In genomic region chr13:52061881-52062280, GRCm38 (mm10) we compare ENCODE assay signal across 12 mouse cellular contexts.
DNase-seq lines count a peak whose midpoint lies in the region; ATAC-seq and TF ChIP-seq lines count a peak whose summit lies in the region.
"Had no signal": no experiment of that assay in that cellular context is flagged by ENCODE, and none has a peak within 500 bp of the region (broad histone marks: within the 10 kb centered on the region; RNA-seq: fewer than 3 reads in every experiment).

No protein-coding gene starts in this region.

- no peak for TF ChIP-seq EP300 in liver, postnatal 0 days (IDR thresholded peaks at IDR 0.05; ENCODE audit: low read depth)

- ATAC-seq in common myeloid progenitor, adult 5-6 weeks (replicated peaks; ENCODE audit: low read depth, poor library complexity, severe bottlenecking), result peak; percentile 81
- peak; percentile 51 for ATAC-seq in liver, postnatal 0 days

- DNase-seq in thymus, postnatal 4 days, result peak; percentile 29
- DNase-seq in thymus, postnatal 14 days, result no peak
- peak; percentile 36 for DNase-seq in liver, postnatal 0 days
- DNase-seq in gastrocnemius, adult 18-20 months (ENCODE audit: low spot score), result no peak
- DNase-seq in spleen, postnatal 10 days (ENCODE audit: low spot score in 2 of 2), result no peak
- no peak for DNase-seq in urinary bladder, adult 18-20 months (ENCODE audit: low spot score in 2 of 2)
- no peak for DNase-seq in adrenal gland, adult 2 months
- DNase-seq: embryo, embryonic 11 days; spleen, adult 18-20 months had no signal

- peak overlapping the region; percentile 44; the same call in 1 of the 2 replicates for H3K27ac ChIP-seq in liver, postnatal 0 days (ENCODE audit: low read depth)
- H3K27ac ChIP-seq: heart, embryonic 13.5 days; neural tube, embryonic 15.5 days had no signal

- 47% methylated on average over 4 of the region's 4 CpGs for WGBS in liver, postnatal 0 days (ENCODE audit: insufficient replicate concordance)

- H3K4me2 ChIP-seq in liver, postnatal 0 days (ENCODE audit: low read depth, low read length), result no peak overlapping the region
- H3K4me2 ChIP-seq: heart, embryonic 13.5 days; neural tube, embryonic 15.5 days had no signal

- H3K36me3 ChIP-seq in liver, postnatal 0 days (replicated peaks; ENCODE audit: insufficient read depth, low read length), result no peaks in the 10 kb centered on the region
- H3K36me3 ChIP-seq: heart, embryonic 13.5 days; neural tube, embryonic 15.5 days had no signal

- no peaks in the 10 kb centered on the region for H3K9me3 ChIP-seq in liver, postnatal 0 days (ENCODE audit: low read length)
- H3K9me3 ChIP-seq: heart, embryonic 13.5 days; neural tube, embryonic 15.5 days had no signal

- no peaks in the 10 kb centered on the region for H3K27me3 ChIP-seq in liver, postnatal 0 days (ENCODE audit: insufficient read depth, low read length)
- H3K27me3 ChIP-seq: heart, embryonic 13.5 days; neural tube, embryonic 15.5 days had no signal

- no peak for TF ChIP-seq CTCF in liver, postnatal 0 days (IDR thresholded peaks at IDR 0.05; ENCODE audit: low read depth)

- no peak overlapping the region for H3K9ac ChIP-seq in liver, postnatal 0 days (replicated peaks)
- H3K9ac ChIP-seq: heart, embryonic 13.5 days; neural tube, embryonic 15.5 days had no signal

- H3K4me3 ChIP-seq in liver, postnatal 0 days (ENCODE audit: low read depth, low read length), result no peak overlapping the region
- H3K4me3 ChIP-seq: heart, embryonic 13.5 days; neural tube, embryonic 15.5 days had no signal

- H3K4me1 ChIP-seq in liver, postnatal 0 days (ENCODE audit: insufficient read depth), result peaks cover 31% of the 10 kb centered on the region
- H3K4me1 ChIP-seq: neural tube, embryonic 15.5 days had no signal

Comparison
In these comparisons a context has a peak if more than half of its experiments do, and no peak if none do; other contexts are left out.
1. DNase-seq: peak in thymus, postnatal 4 days (single experiment) and liver, postnatal 0 days (single experiment); none in thymus, postnatal 14 days (single experiment), gastrocnemius, adult 18-20 months (single experiment), spleen, postnatal 10 days (0 of 2), urinary bladder, adult 18-20 months (0 of 2) and adrenal gland, adult 2 months (single experiment).